Mouse (Mus musculus) gastrocnemius, postnatal 10 days (tissue): ENCODE data around the gene Tango6. TPM values are rescaled to one million over a fixed set of nuclear protein-coding genes. Genes with fewer than 3 reads are reported as not detected.

Source experiments
- DNase-seq: peaks from one replicate; pipeline ENCODE4 v3.0.0; 2021; ENCODE audit warnings: mixed read lengths
- long read RNA-seq, 2 experiments: library from polyadenylated mRNA; stranded (forward); transcript quantifications; one replicate each; pipeline ENCODE4 v2.0.0; 2021
- total RNA-seq, 2 experiments: library from RNA; stranded (reverse); gene quantifications; 2 replicates each; pipeline ENCODE4 v1.2.3; 2021

Gene Tango6
- 1 to 10 TPM; 8.6 to 9.8 TPM for total RNA-seq
- long read RNA-seq, experiment 1, full-length matches to known transcripts: 12 of 15 reads
- long read RNA-seq, experiment 1, partial matches to known transcripts: 3 of 15 reads
- long read RNA-seq, experiment 1, other reads (novel, unspliced or antisense): 0 of 15 reads
- long read RNA-seq, experiment 2, full-length matches to known transcripts: 10 of 21 reads
- long read RNA-seq, experiment 2, partial matches to known transcripts: 7 of 21 reads
- long read RNA-seq, experiment 2, other reads (novel, unspliced or antisense): 4 of 21 reads

GRCm38 (mm10) chr8:106682971-106683668, at the start of gene Tango6:
Tango6 (plus strand) TSS chr8:106683068.
- peak; percentile 94 for DNase-seq

GRCm38 (mm10) chr8:106633361-106634158, 49.3 kb upstream of the Tango6 start:
- DNase-seq: no peak

DNA sequence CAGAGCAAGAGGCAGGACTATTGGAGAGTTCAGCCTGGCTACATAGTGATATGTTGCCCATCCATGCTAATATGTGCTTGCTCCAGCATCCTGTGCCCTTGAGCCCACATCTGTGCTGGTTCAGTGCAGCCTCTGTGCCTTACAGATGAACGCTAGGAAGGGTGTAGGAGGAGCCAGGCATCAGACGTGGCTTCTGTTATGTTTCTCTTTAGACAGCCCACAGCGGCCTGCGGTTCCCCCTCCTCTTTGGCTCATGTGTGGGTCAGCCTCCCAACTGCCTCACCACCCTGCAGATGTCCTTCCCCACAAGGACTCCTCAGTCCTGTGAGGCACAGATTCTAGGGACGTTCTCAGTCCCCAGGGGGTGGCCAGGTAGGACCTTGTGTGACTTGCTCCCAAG, 47.6 kb upstream of the Tango6 start:
- no peak for DNase-seq

DNA sequence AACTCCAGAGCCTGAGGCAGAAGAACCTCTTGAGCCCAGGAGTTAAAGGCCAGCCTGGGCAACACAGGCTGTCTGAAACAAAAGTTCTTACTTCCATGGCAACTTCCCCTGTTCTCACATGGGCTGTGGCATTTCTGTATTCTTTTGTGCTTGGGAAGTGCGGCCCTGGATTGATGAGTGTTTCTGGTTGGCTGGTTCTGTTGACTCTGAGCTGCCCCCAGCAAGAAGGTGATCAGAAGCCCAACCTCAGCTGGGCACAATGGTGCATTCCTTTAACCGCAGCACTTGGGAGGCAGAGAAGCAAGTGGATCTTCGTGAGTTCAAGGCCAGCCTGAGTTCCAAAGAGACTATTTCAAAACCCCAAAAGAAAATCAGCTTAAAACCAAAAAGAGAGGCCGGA, 45.4 kb upstream of the Tango6 start:
- DNase-seq: no peak

- no peak for DNase-seq
These were observed 44.0 kb upstream of the Tango6 start for GRCm38 (mm10) chr8:106638768-106639295.

DNA sequence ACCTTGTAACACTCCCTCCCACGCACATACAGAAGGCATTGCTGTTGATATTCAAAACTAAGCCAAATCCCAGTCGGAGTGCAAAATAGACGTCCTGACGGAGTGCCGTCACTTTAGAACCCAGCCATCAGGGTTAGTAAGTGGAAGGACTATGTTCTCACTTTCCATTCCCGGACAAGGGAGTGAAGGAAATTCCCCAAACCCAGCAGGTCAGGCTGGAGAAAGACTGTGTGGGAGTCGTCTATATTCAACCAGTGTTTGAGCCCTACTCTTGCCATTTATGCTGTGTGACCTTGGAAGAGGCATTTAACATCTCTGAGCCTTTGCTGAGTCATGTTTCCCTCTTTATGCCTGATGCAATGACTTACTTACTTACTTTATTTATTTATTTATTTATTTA, 42.7 kb upstream of the Tango6 start:
- no peak for DNase-seq

- DNase-seq: no peak
These were observed 41.9 kb upstream of the Tango6 start for GRCm38 (mm10) chr8:106640921-106641320.

DNA sequence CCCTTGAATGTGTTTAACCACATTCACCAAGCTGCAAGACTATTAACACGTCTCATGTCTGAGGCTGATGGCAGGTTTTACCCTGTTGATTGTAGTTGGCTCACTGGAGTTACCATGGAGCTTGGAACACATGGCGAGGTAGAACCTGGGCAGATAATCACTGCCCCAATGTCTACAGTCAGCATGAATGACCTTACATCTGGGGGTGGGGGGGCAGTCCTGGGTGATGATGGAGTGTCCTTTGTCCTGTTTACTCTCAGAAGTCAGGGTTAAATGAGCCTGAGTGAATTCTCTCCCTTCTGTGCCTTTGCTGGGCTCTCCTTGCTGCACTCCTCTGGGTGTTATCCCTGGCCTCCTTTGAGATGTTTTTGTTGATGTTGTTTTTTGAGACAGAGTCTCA, 40.7 kb upstream of the Tango6 start:
- no peak for DNase-seq

- no peak for DNase-seq
These were observed 39.8 kb upstream of the Tango6 start for GRCm38 (mm10) chr8:106643100-106643499.

DNA sequence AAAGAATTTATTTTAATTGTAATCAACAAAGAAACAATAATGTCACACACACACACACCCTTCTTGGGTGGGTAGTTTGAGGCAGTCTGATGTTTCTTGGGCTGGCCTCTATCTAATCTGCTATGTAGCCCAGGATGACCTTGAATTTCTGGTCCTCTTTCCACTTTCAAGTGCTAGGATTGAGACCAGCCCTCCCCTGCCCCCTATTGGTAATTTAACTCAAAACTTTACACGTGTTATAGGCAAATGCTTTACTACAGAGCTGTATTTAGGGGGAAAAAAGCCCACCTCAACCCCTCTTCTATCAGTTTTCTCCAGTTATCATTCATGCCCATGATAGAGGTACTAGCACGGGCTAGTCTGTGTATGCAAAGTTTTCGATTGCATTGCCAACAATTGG, 37.9 kb upstream of the Tango6 start:
- DNase-seq: no peak

DNA sequence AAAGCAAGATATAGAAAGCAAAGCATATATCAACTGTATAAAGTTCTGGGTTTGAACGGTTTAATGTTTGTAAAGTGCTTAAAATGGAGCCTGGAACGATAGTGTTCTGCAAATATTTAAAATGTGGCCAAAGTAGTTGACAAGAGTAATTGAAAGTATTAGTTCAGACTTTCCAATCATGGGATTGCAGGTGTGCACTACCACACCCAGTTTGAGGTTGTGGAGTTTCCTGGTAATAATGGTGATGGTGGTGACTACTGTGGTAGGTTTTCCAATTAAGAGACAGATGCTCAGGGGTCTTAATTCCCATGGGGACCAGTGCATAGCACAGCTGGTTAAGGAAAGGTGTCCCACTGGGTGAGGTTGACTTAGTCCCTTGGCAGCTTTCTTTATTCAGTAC, 36.7 kb upstream of the Tango6 start:
- no peak for DNase-seq

- DNase-seq: no peak
These were observed 36.1 kb upstream of the Tango6 start for GRCm38 (mm10) chr8:106646731-106647130.

DNA sequence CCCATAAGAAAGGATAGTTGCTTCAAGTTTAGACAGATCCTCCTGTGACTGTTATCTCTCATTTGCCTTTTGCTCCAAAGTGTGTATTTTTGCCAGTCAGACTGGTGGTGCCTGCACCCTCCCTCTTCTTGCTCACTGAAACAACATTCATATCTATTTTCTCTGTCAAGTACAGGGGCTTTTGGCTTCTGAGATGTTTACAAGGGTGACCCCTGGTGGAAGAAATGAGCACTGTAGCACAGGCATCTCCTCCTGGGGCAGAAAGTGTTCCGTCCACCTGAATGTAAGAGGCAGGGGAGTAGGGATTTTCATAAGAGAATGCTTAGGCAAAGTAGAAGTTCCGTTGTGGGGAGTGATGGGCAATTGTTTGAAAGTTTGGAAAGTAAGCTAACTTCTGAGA, 35.5 kb upstream of the Tango6 start:
- peak; percentile 76 for DNase-seq

GRCm38 (mm10) chr8:106648421-106648820, 34.4 kb upstream of the Tango6 start:
- no peak for DNase-seq

DNA sequence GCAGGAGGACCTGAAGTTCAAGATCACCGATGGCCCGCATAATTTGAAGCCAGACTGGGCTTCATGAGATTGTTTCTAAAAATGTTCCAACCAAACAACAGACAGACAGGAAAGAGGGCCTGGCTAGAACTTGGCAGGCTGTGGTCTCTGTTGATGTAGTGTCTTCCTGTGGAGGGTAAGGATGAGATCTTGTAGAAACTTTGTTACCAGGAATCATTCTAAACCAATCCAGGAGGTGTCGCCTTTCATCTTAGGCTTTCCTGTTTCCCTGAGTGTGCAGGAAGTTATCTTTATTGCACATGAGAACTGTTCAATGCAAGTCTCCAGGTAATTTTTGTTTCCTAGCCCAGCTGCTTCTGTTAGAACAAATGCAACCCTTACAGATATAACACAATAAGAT, 30.9 kb upstream of the Tango6 start:
- DNase-seq: no peak

DNA sequence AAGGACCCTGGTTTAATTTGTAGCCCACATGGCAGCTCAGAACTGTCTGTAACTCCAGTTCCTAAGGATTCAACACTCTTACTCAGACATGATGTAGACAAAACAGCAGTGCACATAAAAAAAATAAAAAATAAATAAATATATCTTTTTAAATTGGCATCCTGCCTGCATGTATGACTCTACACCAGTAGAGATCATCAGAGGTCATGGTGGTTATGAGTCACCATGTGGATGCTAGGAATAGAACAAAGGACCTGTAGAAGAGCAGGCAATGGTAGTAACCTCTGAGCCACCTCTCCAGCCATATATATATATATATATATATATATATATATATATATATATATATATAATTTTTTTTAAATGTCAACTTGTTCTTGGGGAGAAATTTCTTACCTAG, 26.8 kb upstream of the Tango6 start:
- no peak for DNase-seq

GRCm38 (mm10) chr8:106672786-106673185, 10.1 kb upstream of the Tango6 start:
- DNase-seq: no peak

DNA sequence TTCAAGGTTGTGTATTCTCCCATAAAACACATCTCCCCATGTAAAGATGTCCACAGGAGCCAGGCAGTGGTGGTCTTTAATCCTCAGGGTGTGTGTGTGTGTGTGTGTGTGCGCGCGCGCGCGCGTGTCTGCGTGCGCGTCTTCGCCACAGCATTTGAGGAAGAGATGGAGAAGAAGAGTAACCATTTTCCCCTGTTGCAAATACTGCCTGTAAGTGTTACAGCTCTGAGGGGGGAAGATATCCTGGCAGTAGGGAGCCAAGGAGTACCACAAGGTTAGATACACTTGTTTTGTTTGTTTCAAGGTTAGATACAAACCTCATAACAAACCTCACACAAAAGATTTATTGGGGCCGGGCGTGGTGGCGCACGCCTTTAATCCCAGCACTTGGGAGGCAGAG, 8.6 kb upstream of the Tango6 start:
- DNase-seq: no peak

DNA sequence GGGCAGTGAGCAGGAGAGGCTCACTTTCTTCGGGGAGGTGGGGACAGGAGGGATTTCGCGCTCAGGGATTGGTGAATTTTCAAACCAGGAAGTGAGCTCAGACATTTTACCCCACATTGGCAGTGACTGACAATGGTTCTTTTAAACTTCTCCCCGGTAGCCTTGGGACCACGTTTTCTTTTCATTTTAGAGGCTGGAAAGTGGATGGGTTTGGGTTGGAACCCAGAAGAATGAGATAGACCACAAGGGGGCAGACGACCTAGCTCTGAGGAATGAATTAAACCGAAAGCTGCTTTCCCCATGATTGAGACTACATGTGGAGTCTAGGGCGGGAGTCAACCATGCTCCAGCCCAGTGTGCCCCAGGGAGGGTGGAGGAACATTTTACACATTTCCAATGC, 8.0 kb upstream of the Tango6 start:
- DNase-seq: no peak

DNA sequence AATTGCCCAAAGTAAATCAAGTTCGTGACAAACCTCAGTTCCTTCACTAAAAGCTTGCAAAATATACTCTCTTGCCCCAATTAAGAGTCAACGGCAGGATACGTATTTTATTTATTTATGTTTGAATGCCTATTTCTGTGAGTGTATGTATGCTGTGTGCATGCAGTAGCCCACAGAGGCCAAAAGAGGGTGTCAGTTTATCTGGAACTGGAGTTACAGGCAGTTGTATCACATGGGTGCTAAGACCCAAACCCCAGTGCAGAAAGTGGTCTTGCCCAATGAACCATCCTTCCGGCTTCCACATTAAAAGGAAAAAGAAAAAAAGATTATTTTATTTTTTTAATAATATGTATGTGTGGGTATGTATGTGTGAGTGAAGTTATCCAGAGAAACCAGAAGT, 1.5 kb downstream of the Tango6 start:
- DNase-seq: no peak

GRCm38 (mm10) chr8:106687479-106687878, 4.6 kb downstream of the Tango6 start:
- DNase-seq: no peak

DNA sequence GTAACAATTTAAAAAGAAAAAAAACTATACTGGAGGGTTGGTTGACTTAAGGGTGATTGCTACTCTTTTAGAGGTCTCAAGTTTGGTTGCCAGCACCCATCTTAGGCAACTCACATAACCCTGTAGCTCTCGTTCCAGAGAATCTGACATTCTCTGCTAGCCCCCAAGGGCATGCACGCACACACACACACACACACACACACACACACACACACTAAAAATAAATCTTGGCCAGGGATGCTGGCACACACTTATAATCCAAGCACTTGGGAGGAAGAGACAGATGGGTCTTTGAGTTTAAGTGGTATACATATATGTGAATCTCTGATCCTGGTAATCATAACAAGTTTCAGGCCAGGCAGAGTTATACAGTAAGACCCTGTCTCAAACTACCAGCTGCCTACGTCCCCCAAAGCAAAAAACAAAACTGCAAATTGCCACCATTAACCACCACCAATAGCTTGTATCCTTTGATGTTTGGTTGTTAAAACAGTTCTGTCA, 14.9 kb downstream of the Tango6 start:
- DNase-seq: no peak

DNA sequence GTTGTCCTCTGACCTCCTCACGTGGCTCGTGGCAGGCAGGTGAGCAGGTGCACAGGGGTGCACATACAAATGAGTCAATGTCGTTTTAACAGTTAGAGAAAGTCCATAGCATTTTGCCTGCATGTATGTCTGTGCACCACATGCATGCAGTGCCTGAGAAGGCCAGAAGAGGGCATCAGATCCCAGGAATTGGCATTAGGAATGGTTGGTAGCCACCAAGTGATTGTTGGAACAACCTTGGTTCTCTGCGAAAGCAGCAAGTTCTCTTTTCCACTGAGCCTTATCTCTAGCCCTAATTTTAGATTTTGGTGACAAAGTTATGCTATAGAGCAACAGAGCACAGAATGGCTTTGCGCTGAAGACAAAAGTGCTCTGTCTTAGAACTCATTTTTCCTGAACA, 16.7 kb downstream of the Tango6 start:
- DNase-seq: peak; percentile 67
